Mouse (Mus musculus) forebrain, embryonic 14.5 days (tissue): ENCODE results near the gene Olfr1418. TPM values are rescaled to one million over a fixed set of nuclear protein-coding genes. Genes with fewer than 3 reads are reported as not detected.

Experiments
- ATAC-seq: fragments of 200-750 bp; cut with Nextera tagmentation; 2 replicates; pipeline ENCODE4 v1.8.0; 2017; ENCODE audit warnings: mild to moderate bottlenecking, moderate library complexity
- DNase-seq: peaks from one replicate; pipeline ENCODE4 v3.0.0-alpha.2; 2015; ENCODE audit warnings: low spot score
- H3K27ac ChIP-seq: fragments of 300-500 bp; sonication (generic); 2 replicates; pipeline ENCODE4 v1.5.1; 2014; ENCODE audit warnings: low read depth, mild to moderate bottlenecking, control low read depth, low read length, moderate library complexity
- H3K27me3 ChIP-seq: fragments of 300-500 bp; sonication (generic); replicated peaks from 2 replicates; pipeline ENCODE4 v1.6.1; 2014; ENCODE audit warnings: low read length, control low read depth, mixed read lengths; ENCODE audit not compliant: control insufficient read depth, insufficient read depth
- H3K36me3 ChIP-seq: fragments of 300-500 bp; sonication (generic); 2 replicates; pipeline ENCODE4 v1.6.1; 2014; ENCODE audit warnings: low read length, control low read depth; ENCODE audit not compliant: control insufficient read depth, insufficient read depth
- H3K4me1 ChIP-seq: fragments of 300-500 bp; sonication (generic); 2 replicates; pipeline ENCODE4 v1.6.1; 2014; ENCODE audit warnings: antibody characterized with exemption, low read length, control low read depth; ENCODE audit not compliant: control insufficient read depth, insufficient read depth
- H3K4me2 ChIP-seq: fragments of 300-500 bp; sonication (generic); 2 replicates; pipeline ENCODE4 v1.6.1; 2014; ENCODE audit warnings: mild to moderate bottlenecking, control low read depth, low read length
- H3K4me3 ChIP-seq: fragments of 300-500 bp; sonication (generic); 2 replicates; pipeline ENCODE4 v1.5.1; 2014; ENCODE audit warnings: low read depth, low read length, control low read depth
- H3K9ac ChIP-seq: fragments of 300-500 bp; sonication (generic); 2 replicates; pipeline ENCODE4 v1.6.1; 2014; ENCODE audit warnings: mild to moderate bottlenecking, low read length, control low read depth, moderate library complexity
- H3K9me3 ChIP-seq: fragments of 300-500 bp; sonication (generic); replicated peaks from 2 replicates; pipeline ENCODE4 v1.6.1; 2016; ENCODE audit warnings: low read length, control low read depth, mixed read lengths; ENCODE audit not compliant: control insufficient read depth
- WGBS: fragments of 180-500 bp; shearing (Covaris S2); extraction: QIAGEN DNeasy Blood & Tissue Kit; methylation state at CpG from one replicate; pipeline ENCODE4 v1.1.7; 2014; 5-methylcytosine and 5-hydroxymethylcytosine counted together
- polyA plus RNA-seq: library from polyadenylated mRNA; unstranded; fragments of >200 nt; fragmentation: Nextera tagmentation; extraction: Ambion mirVana; gene quantifications from 2 replicates; pipeline ENCODE4 v1.2.1, GENCODE M21; 2014

The Olfr1418 gene
- polyA plus RNA-seq, 1 experiment from 2014 or later, result not detected

DNA sequence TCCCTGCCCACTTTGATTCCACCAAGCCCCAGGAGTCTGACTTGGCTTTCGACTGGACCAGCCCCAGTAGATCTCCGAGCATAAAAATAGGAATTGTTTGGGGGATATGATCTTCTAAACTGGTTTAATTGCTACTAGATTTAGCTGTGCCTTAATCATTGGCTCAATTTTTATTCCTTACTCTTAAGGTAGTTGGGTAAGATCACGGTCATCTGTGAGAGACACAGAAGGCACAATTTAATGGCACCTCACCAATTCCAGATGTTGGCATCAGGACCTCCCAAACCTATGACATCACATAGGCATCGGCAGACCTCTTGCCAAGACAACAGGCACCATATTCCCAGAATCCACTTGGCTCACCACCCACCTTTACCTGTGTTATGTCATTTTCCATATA lies 21.7 kb downstream of the Olfr1418 start, which contains the start of gene Olfr1417:
TSS of gene Olfr1417 (minus strand) at position 101 of the 400 bp plus-strand sequence.
- ATAC-seq, result no peak
- Histone ChIP-seq H3K9ac (no peak within 1 kb of the TSS), H3K4me1 (no peaks in the 10 kb centered on the region), H3K36me3 (no peaks in the 10 kb centered on the region), H3K4me2 (no peak within 1 kb of the TSS), H3K27ac (no peak within 1 kb of the TSS), H3K9me3 (no peaks in the 10 kb centered on the region), H3K4me3 (no peak within 1 kb of the TSS), H3K27me3 (no peaks in the 10 kb centered on the region)
- 88% methylated on average over 4 of the region's 4 CpGs for WGBS
- no peak for DNase-seq

DNA sequence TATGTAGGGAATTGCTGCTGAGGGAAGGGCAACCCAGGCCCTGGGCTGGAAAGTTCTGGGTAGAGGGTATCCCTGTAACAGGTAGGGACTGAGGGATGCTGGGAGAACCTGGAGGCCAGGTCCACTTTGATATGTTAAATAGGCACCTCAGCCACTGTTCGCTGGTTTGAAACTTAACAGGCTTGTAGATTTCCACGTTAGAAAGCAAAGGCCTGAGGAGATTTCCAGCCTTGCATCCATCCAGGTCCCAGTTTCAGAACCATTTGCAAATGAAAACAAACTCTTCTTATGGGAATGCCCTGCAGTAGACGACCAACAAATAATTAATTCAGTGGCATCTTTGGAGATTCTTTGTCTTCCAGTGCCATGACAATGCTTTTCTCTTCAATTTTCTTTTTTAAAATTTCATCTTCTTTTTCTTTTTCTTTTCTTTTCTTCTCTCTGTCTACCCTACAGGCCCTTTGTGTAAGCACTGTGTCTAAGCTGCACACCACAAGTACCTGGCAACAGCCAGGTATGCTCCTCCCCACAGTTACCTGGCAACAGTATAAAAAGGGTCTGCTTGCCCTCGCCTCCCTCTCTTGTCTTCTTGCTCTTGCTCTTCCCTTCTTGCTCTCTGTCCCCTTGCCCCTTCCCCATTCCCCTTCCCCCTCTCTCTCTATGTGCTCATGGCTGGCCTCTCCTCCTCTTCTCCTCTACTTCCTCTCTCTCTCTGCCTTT lies 37.4 kb downstream of the Olfr1418 start:
- H3K27ac ChIP-seq, result no peak overlapping the region
- DNase-seq, result no peak
- no peak overlapping the region for H3K4me2 ChIP-seq
- no peaks in the 10 kb centered on the region for H3K36me3 ChIP-seq
- no peaks in the 10 kb centered on the region for H3K9me3 ChIP-seq
- WGBS, result 20% methylated on average over 4 of the region's 4 CpGs
- no peak overlapping the region for H3K9ac ChIP-seq
- ATAC-seq, result no peak
- H3K4me1 ChIP-seq, result 0 out of 2 replicates have a peak, but pooled peaks cover 8% of the 10 kb centered on the region
- H3K27me3 ChIP-seq, result peaks cover 15% of the 10 kb centered on the region
- H3K4me3 ChIP-seq, result no peak overlapping the region

- Histone ChIP-seq H3K9ac (no peak overlapping the region), H3K4me1 (0 out of 2 replicates have a peak, but pooled peaks cover 8% of the 10 kb centered on the region), H3K4me2 (peak overlapping the region; percentile 97), H3K27ac (no peak overlapping the region), H3K27me3 (peaks cover 26% of the 10 kb centered on the region), H3K4me3 (peak overlapping the region; percentile 66; the same call in 1 of the 2 replicates), H3K36me3 (no peaks in the 10 kb centered on the region), H3K9me3 (no peaks in the 10 kb centered on the region)
- ATAC-seq (no peak), DNase-seq (peak; percentile 1)
- WGBS, result 29% methylated on average over 6 of the region's 6 CpGs
Observed at GRCm38 (mm10) chr19:11820211-11820610, 40.7 kb downstream of the Olfr1418 start.

- WGBS, result 1% methylated on average over 15 of the region's 15 CpGs
- ATAC-seq, result peak; percentile 71
- peaks cover 26% of the 10 kb centered on the region for H3K27me3 ChIP-seq
- H3K4me1 ChIP-seq, result 0 out of 2 replicates have a peak, but pooled peaks cover 8% of the 10 kb centered on the region
- H3K36me3 ChIP-seq, result no peaks in the 10 kb centered on the region
- no peaks in the 10 kb centered on the region for H3K9me3 ChIP-seq
- DNase-seq, result peak; percentile 82
- H3K27ac ChIP-seq, result no peak overlapping the region
- peak overlapping the region; percentile 97 for H3K4me2 ChIP-seq
- H3K4me3 ChIP-seq, result peak overlapping the region; percentile 66
- no peak overlapping the region for H3K9ac ChIP-seq
Observed at GRCm38 (mm10) chr19:11819800-11820199, 41.1 kb downstream of the Olfr1418 start.

GRCm38 (mm10) chr19:11819143-11819700 lies 41.6 kb downstream of the Olfr1418 start, which contains the start of gene Stx3:
Gene Stx3 (minus strand): TSS chr19:11819403.
- Histone ChIP-seq H3K9me3 (no peaks in the 10 kb centered on the region), H3K4me1 (0 out of 2 replicates have a peak, but pooled peaks cover 8% of the 10 kb centered on the region), H3K4me3 (peak within 1 kb of the TSS; percentile 66), H3K27me3 (peaks cover 26% of the 10 kb centered on the region), H3K4me2 (peak within 1 kb of the TSS; percentile 97), H3K27ac (no peak within 1 kb of the TSS), H3K36me3 (no peaks in the 10 kb centered on the region), H3K9ac (peak within 1 kb of the TSS; percentile 68)
- ATAC-seq (peak; percentile 21), DNase-seq (peak; percentile 29)
- under 1% methylated on average over 20 of the region's 20 CpGs for WGBS

DNA sequence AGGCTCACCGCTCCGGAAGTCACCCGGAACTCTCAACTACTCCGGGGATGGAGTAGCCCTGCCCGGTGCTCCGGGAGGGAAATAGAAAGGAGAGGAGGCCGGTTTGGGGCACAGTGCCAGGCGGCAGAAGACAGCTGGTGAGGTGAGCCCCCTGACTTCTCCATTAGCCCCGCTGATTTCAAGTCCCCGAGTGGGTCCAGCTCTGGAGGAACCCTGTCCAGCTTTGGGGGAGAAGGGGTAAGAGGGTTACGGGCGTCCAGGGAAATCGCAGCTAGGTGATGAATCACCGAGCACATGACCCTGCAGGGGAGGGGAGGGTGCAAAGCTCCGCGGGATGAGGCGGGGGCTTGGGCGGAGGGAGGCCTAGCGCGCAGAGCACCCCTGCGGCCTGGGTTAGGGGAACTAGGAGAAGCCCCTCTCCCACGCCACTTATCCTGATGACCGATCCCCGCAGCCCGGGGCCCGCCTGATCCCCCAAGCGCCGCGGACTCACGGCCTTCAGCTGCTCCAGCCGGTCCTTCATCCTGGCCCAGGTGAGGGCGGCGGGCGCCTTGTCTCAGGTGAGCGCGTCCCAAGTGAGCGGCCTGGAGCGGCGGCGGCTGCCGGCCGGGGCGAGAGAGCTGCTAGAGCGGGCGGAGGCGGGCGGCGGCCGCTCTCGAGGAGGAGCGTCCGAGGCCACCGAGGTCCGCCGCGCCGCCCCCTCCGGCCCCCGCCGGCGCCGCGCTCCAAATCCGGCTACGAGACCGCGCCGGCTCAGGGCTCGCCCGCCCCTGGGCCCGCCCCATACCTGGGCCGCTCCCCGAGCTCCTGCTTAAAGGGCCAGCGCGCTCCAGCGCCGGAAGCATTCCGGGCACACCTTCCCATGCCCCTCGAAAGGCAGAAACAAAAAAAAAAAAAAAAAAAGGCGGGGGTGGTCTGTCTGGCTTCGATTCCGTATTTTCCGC lies 42.4 kb downstream of the Olfr1418 start:
- Histone ChIP-seq H3K36me3 (no peaks in the 10 kb centered on the region), H3K27ac (no peak overlapping the region), H3K27me3 (peaks cover 26% of the 10 kb centered on the region), H3K9ac (peak overlapping the region; percentile 68), H3K9me3 (no peaks in the 10 kb centered on the region), H3K4me3 (peak overlapping the region; percentile 66), H3K4me1 (0 out of 2 replicates have a peak, but pooled peaks cover 8% of the 10 kb centered on the region), H3K4me2 (peak overlapping the region; percentile 97)
- DNase-seq, result peak; percentile 16
- under 1% methylated on average over 67 of the region's 83 CpGs for WGBS
- peak; percentile 73 for ATAC-seq

DNA sequence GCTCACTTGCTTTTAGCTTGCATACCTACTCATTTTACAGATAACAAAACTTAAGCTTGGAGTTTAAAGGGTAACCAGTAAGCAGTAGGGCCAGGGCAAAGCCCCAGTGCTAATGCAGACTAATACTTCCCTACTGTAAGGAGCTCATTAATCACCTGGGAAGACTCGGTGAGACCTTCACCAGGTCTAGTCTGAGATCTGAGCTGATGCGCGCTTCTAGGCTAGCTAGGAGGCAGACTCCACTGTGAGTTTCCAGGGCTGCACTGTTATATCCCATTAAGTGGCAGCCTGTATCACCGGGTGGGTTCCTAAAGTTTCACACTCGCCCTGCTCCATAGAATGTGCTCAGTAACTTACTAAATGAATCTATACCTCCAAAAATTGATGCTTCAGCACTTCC lies 43.3 kb downstream of the Olfr1418 start:
- peaks cover 26% of the 10 kb centered on the region for H3K27me3 ChIP-seq
- no peak overlapping the region for H3K9ac ChIP-seq
- H3K36me3 ChIP-seq, result no peaks in the 10 kb centered on the region
- no peak overlapping the region for H3K27ac ChIP-seq
- no peak for ATAC-seq
- DNase-seq, result peak; percentile 11
- H3K9me3 ChIP-seq, result no peaks in the 10 kb centered on the region
- WGBS, result 12% methylated on average over 5 of the region's 5 CpGs
- H3K4me1 ChIP-seq, result 0 out of 2 replicates have a peak, but pooled peaks cover 8% of the 10 kb centered on the region
- H3K4me2 ChIP-seq, result peak overlapping the region; percentile 97
- H3K4me3 ChIP-seq, result peak overlapping the region; percentile 66

GRCm38 (mm10) chr19:11816706-11817105 lies 44.2 kb downstream of the Olfr1418 start:
- H3K4me3 ChIP-seq, result no peak overlapping the region
- H3K9me3 ChIP-seq, result no peaks in the 10 kb centered on the region
- H3K9ac ChIP-seq, result no peak overlapping the region
- ATAC-seq (no peak), DNase-seq (no peak)
- H3K27me3 ChIP-seq, result peaks cover 26% of the 10 kb centered on the region
- 0 out of 2 replicates have a peak, but pooled peaks cover 8% of the 10 kb centered on the region for H3K4me1 ChIP-seq
- WGBS, result 63% methylated on average over 6 of the region's 6 CpGs
- no peaks in the 10 kb centered on the region for H3K36me3 ChIP-seq
- H3K4me2 ChIP-seq, result no peak overlapping the region
- no peak overlapping the region for H3K27ac ChIP-seq
